Mouse (Mus musculus): ENCODE results near the gene Hemk1. TPM values are rescaled to one million over a fixed set of nuclear protein-coding genes. Genes with fewer than 3 reads are reported as not detected.

Hemk1 gene
- total RNA-seq, 2 experiments from 2014 or later = 19.7 to 21.2 TPM

GRCm38 (mm10) chr9:107298059-107298780, 39.9 kb downstream of the Hemk1 start:
- peak; percentile 35 to 57 for DNase-seq
- intact Hi-C loops (cut with DNase I) = loop anchor here (1.0 kb wide), 1 partner anchor 26 kb away; no protein-coding TSS in a partner anchor

- intact Hi-C loops (cut with DNase I) = loop anchor here (1.0 kb wide), 1 partner anchor 27 kb away; no protein-coding TSS in a partner anchor
These were observed 40.5 kb downstream of the Hemk1 start for GRCm38 (mm10) chr9:107297658-107298057.

DNA sequence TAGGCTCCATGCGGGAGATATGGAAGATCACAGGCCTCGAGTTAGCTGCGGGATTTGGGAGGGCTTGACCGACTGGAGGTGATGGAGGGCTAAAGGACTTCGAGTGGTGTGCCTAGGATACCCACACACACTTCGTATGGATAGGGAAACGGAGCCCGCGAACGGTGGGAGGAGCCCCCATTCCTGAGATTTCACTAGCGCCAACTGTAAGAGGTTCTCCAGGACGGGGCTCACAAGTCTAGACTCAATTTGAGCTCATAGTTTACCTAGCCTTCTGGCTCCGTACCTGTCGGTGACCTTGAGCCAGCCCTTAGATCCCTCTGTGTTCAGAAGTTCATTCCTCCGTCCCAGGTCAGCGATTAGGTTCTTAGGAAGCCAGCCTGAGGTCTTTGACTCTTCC, 41.1 kb downstream of the Hemk1 start:
- intact Hi-C loops (cut with DNase I) = no loop called here
- DNase-seq = no peak

More at GRCm38 (mm10) chr9:107297658-107298057, 40.5 kb downstream of the Hemk1 start:
- no peak for DNase-seq

DNA sequence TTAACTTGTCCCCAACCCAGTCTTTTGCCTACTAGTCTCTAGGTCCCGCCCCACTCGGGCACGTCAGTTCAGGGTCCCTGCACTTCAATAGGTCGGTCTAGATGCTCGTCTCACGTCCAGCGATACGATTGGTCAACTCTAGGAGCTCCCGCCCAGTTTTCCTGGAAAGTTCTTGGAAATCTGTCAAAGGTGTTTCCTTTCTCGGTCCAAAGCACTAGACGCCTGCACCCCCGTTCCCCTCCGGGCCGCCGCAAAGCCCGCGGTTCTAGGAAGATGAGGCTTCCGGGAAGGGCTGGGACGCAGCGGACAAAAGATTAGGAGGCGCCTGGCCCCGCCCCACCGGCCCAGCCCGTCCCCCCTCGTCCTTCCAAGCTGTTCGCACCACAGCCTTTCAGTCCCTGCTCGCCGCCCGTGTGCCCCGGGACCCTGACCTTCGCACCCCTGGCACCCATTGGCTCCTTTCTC, 41.6 kb downstream of the Hemk1 start:
- DNase-seq = peak; percentile 93 to 95
- intact Hi-C loops (cut with DNase I) = no loop called here

DNA sequence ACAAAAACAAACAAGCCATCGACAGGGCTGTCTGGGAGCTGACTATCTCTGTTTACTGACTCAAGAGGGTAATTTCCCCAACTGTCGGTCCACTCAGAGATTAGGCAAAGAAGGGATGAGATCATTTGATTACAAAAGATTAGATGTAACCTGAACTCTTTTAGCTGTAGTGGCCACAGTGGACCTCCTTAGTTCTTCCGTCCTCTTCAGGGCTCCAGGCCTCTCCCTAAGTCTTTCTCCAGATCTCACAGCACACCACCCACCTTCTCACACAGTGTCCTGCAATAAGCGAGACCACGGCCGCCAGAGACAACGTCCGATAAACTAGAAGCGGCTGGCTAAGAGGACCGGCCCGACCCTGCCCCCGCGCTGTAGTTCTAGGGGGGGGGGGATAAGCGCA, 42.1 kb downstream of the Hemk1 start:
- no peak for DNase-seq
- intact Hi-C loops (cut with DNase I) = no loop called here

- intact Hi-C loops (cut with DNase I) = no loop called here
- no peak for DNase-seq
These were observed 42.3 kb downstream of the Hemk1 start, which contains the start of gene Cish for GRCm38 (mm10) chr9:107296016-107296040. Gene Cish (plus strand): TSS chr9:107296026.

DNA sequence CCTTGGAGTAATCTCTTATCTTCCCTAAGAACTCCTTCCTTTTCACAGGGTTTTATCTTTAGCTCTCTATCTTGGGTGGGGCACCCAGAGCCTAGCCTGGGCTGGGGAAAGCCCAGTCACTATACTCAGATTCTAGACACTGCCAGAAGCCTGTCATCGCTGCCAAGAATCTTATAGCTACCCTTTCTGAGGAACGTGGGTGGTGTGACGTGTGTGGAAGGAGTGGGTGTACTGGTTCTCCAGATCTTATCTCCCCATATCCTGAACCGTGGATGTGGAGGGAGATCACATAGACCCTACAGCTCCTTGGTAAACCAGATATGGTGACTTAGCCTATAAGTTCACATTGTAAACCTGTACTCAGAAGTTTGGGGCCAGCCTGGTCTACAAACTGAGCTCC, 42.5 kb downstream of the Hemk1 start:
- DNase-seq = no peak
- intact Hi-C loops (cut with DNase I) = no loop called here

DNA sequence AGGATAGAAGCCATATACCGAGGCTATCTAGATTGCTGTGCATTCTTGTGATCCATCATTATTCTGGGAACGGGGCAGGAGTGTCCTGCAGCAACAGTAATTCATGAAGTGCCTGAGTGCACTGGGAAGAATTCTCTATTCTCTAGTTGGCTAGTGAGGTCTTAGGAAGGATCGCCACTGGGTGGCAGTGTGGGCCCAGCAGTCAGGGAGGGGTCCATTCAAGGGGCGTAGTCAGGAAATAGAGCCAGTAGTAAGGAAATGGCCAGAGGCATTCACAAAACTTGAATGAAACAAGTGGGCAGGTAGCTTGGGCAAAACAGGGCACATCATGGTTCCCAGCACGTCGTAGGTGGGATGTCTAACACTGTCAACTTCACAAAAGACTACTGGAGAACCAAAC, 43.9 kb downstream of the Hemk1 start:
- intact Hi-C loops (cut with DNase I) = loop anchor here (1.0 to 5.0 kb wide), 4 partner anchors 42 to 617 kb away; no protein-coding TSS in a partner anchor
- peak; percentile 90 to 93 for DNase-seq

DNA sequence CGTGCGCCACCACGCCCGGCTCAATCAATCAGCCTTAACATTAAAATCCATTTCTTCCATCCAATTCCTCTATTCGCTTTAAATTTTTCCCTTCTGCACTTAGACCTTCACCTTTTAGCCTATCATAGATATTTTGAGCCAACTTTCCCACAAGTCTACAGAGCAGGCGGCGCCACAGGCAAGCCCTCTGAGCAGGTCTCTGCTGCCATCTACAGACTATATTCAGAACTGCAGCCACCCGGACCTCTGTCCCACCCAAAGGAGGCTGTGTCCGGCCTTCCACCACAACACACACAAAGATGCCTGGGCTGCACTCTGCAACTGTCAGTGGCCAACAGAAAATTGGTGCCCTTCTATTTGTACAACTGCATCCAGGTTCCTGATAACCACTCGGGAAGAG, 47.3 kb downstream of the Hemk1 start:
- intact Hi-C loops (cut with DNase I) = loop anchor here (1.0 to 5.0 kb wide), 6 partner anchors 44 to 614 kb away; no protein-coding TSS in a partner anchor
- DNase-seq = peak; percentile 86 to 95

DNA sequence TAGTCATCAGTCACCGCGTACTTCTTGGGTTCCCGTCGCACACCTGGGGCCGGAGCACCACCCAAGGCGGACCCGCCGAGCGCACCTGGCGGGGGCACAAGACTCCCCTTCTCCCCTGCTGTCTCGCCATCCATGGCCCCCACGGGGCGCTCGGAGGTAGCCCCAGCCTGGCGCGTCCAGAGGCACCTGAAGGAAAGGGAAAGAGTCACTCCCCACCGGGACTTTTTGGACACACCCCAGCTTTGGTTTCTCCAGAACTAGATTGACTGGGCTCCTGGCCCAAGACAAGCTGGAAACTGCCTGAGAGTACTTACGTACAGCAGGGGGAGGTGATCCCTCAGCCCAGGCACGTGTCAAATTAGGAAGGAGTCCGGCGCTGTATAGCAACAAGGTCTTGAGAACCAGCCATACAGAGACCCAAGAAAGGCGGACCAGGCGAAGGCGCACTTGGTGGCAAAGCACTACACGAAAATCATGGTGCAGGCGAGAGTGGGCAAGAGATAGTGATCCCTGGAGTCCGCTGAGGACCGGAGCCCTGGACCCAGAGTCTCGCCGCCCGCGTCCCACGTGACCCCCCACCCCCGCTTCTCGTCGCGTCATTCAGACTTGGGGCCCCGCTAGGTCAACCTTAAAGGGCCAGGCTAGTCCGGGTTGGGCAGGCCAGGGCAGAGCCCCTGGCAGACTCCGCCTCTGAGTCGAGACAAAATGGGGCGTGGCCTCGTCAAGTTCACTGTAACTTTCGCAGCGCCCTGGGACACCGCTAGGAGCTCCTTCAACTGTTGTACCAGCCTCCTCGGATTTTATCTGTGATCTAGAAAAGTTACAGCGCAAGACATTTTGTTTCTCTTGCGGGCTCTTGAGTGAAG, 48.7 kb downstream of the Hemk1 start, which contains the start of gene Mapkapk3:
Gene Mapkapk3 (minus strand): TSS at position 667 of the 866 bp plus-strand sequence.
- DNase-seq = peak; percentile 86 to 89
- intact Hi-C loops (cut with DNase I) = loop anchor here (2.0 to 5.0 kb wide), 5 partner anchors 43 to 612 kb away; no protein-coding TSS in a partner anchor

DNA sequence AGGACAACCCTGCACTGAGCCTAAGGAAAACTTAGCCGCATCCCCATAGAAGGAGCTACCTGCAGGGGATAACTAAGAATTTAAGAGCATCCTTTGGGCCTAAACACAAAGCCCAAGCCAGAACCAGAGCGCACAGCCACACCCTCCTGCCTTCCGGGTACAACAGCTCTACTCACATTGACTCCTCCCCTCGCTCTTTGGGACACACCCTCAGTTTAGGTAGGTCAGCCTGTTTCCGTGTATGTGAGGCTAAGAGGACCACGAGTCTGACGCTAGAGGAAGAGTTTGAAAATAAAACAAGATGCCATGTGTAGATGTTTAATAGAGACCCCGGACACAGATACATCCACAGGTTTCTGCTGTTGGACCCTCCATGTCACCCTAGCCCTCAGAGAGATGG, 49.4 kb downstream of the Hemk1 start:
- DNase-seq = no peak
- intact Hi-C loops (cut with DNase I) = no loop called here

- DNase-seq = no peak
- intact Hi-C loops (cut with DNase I) = no loop called here
These were observed 50.0 kb downstream of the Hemk1 start for GRCm38 (mm10) chr9:107288105-107288650.

DNA sequence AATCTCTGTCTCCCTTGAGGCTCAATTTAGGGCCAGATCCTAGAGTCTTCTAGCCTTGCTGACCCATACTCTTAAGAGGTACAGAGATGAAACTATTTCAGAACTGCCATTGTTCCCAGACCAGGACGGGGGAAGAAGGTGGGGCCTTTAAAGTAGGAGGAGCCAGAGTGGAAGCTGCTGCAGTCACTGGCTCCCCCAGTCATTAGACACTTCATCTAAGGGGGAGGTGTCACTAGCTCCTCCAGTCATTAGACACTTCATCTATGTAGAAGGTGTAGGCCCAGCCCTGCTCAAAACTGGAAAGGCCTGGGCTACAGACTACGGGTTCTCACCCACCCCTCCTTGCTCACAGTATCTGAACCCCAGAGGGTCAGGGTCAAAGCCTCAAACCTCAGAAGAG, 50.9 kb downstream of the Hemk1 start:
- intact Hi-C loops (cut with DNase I) = no loop called here
- no peak for DNase-seq

DNA sequence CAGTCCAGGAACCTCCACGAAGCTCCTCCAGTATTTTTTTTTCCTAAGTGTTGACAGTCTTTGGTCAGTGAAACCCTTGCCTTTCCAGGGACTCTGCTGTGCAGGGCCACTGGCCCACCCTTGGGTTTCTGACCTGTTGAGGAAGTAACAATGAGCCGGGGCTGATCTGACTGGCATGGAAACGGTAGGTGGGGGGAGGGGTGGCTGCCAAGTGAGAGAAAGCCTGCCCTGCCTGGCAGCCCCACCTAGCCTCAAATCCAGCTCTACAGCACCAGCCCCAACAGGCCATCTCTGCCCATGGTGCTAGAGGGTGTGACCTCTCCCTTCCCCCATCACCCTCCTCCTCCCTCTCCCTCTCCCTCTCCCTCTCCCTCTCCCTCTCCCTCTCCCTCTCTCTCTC, 53.1 kb downstream of the Hemk1 start:
- intact Hi-C loops (cut with DNase I) = no loop called here
- peak in 1 of 2 experiments; percentile 17 for DNase-seq

GRCm38 (mm10) chr9:107282951-107283350, 55.2 kb downstream of the Hemk1 start:
- DNase-seq = no peak
- intact Hi-C loops (cut with DNase I) = no loop called here

- intact Hi-C loops (cut with DNase I) = no loop called here
- DNase-seq = no peak
These were observed 56.7 kb downstream of the Hemk1 start for GRCm38 (mm10) chr9:107281241-107281987.

DNA sequence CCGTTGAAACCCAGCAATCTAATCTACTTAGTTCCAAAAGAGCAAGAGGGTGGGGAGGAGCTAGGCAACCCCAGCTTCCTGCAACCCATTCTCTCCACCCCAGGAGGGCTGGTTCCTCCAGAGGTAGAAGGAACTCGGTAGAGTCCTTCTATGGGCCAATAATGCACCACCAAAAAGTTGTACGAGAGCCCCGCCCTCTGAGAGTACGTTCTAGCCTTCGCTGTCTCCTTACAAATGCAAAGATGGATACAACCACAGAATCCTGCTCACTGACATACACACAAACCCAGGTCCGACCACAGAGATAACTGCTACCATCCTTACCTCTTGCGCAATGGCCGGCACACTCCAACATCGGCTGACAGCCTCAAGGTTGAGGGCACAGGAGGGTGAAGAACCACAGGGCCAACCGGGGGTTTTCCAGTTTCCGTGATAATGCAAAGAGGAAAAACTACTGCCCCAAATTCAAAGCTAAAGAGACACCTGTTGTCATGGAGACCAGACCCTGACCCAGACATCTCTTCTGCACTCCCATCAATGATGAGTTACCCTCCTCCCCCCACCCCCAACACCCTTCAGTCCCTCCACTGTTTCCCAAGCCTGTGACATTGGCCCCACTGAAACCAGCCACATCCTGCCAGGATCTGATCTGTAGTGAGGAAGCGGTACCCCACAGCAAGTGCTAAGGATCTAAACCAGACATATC, 57.7 kb downstream of the Hemk1 start:
- DNase-seq = no peak
- intact Hi-C loops (cut with DNase I) = no loop called here

DNA sequence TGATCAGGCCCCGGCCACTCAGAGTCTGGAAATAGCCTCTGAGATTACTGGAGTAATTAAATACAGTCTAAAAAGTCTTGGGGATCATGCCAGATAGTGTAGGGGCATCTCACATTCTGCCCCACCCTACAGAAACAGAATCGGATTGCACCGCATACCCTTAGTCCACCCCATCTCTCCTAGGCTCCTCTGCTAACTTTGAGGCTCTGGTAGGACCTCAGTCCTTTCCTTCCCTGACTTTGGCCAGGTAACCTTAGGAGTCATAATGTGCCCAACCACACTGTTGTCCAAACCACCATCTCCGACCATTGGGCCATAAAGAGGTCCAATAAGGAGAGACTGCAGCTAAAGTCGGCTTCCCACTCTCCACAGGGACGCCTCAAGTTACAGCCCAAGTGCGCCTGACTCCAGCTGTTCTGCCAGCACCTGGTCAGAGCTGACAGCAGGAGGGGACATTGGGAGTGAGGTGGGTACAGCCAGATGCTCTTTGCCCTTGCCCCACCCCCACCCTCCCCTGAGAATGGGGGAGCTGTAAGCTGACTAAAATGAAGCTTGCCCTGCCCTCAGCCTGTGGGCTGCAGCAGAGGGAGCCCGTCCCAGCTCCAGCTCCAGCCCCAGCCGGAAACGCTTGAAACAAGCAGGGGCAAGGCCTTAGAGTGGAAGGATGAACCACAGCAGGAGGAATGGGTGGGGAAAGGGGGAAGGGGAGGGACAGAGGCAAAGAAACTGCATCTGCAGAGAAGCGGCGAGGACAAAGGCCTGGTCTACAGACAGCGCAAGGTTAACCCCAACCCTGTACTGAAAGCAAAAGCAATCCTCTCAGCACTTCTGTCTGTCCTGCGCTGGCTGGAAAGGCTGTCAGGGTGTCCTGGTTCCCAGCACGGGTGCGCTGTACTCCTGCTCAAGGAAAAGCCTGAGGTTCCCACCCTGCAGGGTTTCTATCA, 58.5 kb downstream of the Hemk1 start:
- DNase-seq = peak; percentile 18 to 51
- intact Hi-C loops (cut with DNase I) = no loop called here
